Mouse (Mus musculus) lung, postnatal 4 days (tissue): ENCODE data around the gene Pias3.
"Not testable (repeated sequence)": the region's sequence is repeated elsewhere in the genome, so short reads cannot be mapped to it uniquely, and the experiment has no call there.

Source experiments
- DNase-seq, 2 experiments: peaks; one replicate each; pipeline ENCODE4 v3.0.0; 2021

Pias3 gene

GRCm38 (mm10) chr3:96696198-96696765 is at the start of gene Pias3:
TSS of gene Pias3 (plus strand) at chr3:96696384.
- peak; percentile 90 to 95 for DNase-seq

DNA sequence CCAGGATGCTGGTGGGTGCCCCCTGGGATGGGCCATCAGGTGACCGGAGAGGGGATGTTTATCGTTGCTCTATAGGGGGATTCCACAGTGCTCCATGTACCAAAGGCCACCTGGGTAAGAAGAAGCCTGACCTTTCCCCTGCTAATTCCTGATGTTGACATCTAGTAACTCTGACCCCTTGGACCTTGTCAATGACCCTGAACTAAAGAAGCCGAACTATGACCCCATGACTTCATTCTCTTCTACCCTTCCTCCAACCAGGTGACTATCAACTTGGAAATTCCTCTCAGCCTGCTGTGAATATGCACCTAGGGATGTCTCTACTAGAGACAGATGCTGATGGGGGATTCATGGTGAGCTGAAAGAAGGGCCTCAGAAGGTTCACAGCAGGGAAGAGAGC is 48.8 kb upstream of the Pias3 start:
- DNase-seq, result no peak

DNA sequence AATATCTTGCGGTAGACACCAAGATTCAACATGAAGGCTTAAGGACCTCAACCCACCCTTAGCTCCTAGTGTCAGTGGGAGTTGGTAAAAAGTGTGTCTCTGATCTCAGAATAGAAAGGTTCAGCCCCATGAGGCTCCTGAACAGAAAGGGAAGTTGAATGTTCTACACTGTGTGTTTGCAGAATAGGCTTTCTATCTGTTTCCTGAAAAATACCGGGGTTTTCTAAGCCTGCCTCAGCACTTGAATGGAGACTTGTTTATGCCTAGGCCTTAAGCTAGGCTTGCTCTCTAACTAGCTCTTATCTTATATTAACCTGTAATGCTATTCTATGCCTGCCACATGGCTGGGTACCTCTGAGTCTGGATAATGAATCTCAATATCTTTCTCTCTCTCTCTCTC is 35.3 kb upstream of the Pias3 start:
- DNase-seq, result no peak

- DNase-seq, result no peak
Observed at GRCm38 (mm10) chr3:96662731-96663316, 33.4 kb upstream of the Pias3 start.

GRCm38 (mm10) chr3:96663432-96664239 is 32.5 kb upstream of the Pias3 start:
- peak; percentile 80 to 87 for DNase-seq

DNA sequence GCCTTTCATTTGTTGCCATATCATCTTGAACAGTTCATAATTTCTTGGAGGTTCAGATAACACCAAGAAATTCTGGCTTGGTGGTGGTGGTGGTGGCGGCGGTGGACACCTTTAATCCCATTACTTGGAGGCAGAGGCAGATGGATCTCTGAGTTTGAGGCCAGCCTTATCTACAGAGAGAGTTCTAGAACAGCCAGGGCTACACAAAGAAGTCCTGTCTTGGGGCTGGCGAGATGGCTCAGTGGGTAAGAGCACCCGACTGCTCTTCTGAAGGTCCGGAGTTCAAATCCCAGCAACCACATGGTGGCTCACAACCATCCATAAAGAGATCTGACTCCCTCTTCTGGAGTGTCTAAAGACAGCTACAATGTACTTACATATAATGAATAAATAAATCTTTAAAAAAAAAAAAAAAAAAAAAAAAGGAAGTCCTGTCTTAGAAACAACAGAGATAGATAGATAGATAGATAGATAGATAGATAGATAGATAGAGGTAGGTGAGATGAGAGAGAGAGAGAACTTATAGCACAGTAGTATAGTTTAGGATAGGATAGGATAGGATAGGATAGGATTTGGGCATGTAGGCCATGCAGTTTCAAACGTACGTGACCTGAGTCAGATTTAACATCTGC is 30.3 kb upstream of the Pias3 start:
- DNase-seq, result not testable (repeated sequence)

- DNase-seq, result no peak
Observed at GRCm38 (mm10) chr3:96666916-96667315, 29.3 kb upstream of the Pias3 start.

GRCm38 (mm10) chr3:96667316-96667715 is 28.9 kb upstream of the Pias3 start:
- peak in 1 of 2 experiments; percentile 26 for DNase-seq

DNA sequence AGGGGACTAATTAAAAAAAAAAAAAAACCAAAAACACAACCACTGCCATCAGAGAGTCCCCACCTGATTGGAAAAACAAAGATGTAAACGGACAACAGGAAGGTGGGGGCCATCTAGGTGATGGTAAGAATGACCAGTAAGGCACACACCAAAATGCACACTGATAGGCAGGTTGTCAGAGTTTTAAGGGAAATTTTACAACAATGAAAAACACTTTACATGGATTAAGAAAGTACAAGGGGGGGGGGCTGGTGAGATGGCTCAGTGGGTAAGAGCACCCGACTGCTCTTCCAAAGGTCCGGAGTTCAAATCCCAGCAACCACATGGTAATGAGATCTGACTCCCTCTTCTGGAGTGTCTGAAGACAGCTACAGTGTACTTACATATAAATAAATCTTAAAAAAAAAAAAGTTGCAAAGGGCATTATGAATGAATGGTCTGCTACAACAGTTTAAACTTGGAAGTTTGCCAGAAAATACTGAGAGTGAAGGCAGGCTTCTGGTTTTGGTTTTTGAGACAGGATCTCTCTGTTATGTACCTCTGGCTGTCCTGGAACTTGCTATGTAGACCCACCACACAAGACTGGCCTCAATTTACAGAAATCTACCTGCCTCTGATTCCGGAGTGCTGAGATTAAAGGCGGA is 27.6 kb upstream of the Pias3 start:
- DNase-seq, result no peak

DNA sequence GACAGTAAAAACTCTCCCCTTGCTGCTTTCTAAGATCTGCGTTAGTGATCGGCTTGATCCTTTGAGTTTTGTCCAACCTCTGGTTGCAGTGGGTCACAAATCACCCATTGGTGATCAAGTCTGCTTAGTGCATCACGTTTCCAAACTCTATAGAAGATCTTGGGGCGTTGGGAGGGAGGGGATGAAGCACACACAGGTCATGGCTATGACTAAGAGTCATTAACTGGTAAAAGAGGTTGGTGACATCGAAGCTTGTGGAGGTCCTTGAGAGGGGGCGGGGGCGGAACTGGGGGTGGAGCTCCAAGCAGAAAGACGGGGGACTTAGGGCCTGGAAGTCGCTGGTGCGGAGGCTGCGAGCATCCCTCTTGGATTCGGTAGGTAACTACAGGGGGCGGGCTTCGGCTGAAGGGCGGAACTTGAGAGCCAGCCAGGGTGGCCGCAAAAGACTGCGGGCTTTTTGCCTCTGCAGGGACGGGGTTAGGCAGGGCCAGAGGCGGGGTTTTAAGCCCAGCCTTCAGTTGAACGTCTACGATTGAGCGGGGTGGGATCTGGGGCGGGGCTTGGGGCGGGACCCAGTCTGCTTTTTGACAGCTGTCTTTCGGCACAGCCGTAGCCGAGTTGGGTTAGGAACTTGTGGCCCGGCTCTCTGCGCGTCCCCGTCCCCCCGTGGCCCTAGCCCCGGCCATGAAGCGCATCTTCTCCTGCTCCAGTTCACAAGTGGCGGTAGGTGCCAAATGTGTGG is 26.3 kb upstream of the Pias3 start, which contains the start of gene Ankrd35:
TSS of gene Ankrd35 (plus strand) at position 405 of the 742 bp plus-strand sequence.
- peak; percentile 86 to 90 for DNase-seq

DNA sequence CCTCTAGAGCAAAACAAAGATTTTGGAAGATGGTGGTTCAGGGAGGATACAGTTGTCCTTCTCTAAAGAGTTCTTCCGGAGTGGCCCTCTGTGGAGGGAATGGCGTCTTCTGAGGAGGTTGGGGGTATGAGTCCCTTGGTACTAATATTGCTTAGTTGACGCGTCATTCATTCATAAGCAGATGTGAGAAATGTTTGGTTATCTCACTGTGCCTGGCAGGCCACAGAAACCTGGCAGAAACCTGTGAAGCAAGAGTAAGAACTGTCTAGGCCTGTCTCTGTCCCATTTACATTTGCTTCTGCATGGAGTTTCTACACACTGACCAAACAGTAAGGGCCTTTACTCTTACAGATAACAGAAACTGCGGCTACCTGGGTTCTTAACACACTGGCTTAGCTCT is 24.7 kb upstream of the Pias3 start:
- DNase-seq, result no peak

DNA sequence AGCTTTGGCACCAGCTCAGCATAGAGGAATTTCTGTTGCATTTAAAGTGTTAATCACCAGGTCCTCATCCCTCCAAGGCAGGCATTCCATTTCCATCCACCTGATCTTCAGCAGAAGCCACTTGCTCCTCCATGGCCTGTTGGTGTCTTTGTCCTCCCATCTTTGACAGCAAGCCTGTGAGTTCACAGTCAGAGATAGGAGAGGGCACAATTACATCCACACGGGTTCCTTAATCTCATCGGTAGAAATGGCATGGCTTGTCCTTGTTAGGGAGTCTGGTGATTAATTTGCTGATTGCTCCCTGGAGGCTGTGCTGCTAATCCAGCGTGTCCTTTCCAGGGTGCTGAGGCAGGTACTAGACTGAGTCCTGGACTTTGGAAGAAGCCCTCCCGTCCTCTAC is 22.7 kb upstream of the Pias3 start:
- DNase-seq, result no peak

DNA sequence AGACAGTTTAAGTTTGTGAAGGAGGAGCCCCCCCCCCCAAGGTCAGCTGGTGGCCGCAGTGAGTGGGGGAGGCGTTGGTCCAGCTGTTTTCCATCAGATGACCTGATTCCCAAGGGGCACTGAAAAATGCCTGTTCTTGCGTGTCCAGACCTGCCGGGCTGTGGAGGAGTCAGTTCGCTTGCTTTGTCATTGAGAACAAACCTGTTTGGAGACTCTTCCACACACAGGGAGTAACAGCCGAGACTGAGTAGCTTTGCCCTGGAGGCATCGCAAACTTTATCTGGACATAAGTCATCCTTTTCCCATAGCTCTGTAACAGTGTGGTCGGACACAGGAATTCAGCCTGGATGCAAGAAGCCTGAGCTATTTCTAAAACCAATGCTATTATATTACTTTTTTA is 21.7 kb upstream of the Pias3 start:
- no peak for DNase-seq

DNA sequence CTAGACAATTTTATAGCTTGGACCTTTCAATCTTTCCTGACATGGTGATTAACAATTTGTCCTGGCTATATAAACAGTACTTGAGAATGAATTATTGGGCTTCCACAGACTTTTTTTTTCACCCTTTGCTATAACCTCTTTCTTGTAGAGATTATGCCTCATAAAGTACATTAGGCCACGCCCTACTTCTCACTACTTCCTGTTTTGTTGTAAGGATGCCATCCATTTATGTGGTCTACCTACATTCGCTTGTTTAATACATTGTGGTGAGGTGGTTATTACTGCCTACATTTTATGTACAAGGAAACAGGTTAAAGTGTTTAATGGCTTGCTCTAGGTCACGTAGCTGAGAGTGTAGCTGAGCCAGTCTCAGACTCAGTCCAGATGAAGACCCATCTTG is 21.0 kb upstream of the Pias3 start:
- no peak for DNase-seq

DNA sequence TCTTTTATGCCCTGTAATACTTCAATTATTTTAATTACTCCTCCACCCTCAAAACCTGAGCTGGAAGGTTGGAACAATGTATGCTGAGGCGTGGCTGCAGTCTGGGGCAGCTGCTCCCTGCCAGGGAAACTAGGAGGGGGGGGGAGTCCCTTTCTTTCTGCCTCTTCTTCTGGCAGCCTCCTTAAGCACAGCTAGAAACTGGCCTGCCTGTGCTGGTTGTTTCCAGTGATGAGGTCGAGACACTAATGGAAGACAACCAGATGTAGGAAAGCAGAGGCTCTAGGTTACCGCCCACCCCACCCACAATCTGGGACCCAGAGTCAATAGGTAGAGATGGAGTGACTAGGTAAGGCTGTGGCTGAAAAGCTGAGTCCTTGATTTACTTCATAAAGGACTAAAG is 20.5 kb upstream of the Pias3 start:
- no peak for DNase-seq

GRCm38 (mm10) chr3:96678456-96678855 is 17.7 kb upstream of the Pias3 start:
- no peak for DNase-seq

DNA sequence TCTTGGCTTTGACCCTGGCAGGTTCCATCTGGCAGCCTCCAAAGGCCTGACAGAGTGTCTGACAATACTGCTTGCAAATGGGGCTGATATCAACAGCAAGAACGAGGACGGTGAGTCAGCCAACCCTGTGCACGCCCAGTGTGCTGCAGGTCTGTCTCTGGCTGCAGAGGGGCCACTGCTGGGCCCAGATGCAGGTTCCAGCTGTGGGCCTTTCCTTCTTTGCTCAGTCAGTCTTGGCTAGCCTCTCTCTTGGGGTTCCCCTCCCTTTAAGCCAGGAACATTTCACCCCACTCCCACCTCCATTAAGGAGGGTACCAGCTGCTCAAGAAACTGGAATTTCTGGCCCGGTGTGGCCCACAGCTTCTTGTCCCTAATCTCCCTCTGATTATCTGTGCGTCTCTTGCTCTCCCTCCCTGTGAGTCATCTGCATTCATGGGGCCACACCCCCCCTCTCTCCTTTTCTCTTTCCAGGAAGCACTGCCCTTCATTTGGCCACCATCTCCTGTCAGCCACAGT is 17.0 kb upstream of the Pias3 start:
- no peak for DNase-seq

GRCm38 (mm10) chr3:96680269-96680956 is 15.8 kb upstream of the Pias3 start:
- DNase-seq, result no peak

DNA sequence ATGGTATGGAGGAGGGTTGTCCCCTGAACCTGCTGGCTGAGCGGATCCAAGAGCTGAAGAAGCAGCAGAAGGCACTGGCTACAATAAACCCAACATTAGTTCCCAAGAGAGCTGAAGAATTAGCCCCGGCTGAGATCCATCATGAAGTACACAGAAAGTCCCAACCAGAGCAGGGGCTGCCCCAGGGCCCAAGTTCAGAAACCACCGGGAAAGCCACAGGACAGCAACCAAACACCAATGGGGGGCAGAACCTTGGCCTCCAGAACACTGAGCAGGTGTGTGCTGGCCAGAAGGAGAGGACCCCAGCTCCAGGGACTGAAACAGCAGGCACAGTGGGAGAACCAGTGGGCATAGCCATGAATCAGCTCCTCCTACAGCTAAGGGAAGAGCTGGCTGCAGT is 12.7 kb upstream of the Pias3 start:
- DNase-seq, result no peak

- DNase-seq, result no peak
Observed at GRCm38 (mm10) chr3:96684151-96684821, 11.9 kb upstream of the Pias3 start.

DNA sequence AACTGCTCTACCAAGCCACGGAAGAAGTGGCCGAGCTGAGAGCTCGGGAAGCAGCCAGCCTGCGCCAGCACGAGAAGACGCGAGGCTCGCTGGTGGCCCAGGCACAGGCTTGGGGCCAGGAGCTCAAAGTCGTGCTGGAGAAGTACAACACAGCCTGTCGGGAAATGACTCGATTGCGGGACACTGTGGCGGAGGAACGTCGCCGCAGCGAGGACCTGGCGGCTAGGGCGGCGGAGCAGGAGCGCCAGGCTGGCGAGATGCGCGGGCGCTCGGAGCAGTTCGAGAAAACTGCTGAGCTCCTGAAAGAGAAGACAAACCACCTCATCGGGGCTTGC is 11.4 kb upstream of the Pias3 start:
- no peak for DNase-seq
